Mouse (Mus musculus) midbrain, postnatal 0 days (tissue): Measurements from ENCODE around the gene Gm21954. TPM values are rescaled to one million over a fixed set of nuclear protein-coding genes. Genes with fewer than 3 reads are reported as not detected.

Experiments used
- ATAC-seq: fragments of 200-750 bp; cut with Nextera tagmentation; 2 replicates; pipeline ENCODE4 v1.8.0; 2017; ENCODE audit warnings: moderate number of reproducible peaks, mild to moderate bottlenecking, moderate TSS enrichment, moderate library complexity; ENCODE audit not compliant: low FRiP score
- DNase-seq: peaks from one replicate; pipeline ENCODE4 v3.0.0-alpha.2; 2015; ENCODE audit warnings: low spot score
- H3K27ac ChIP-seq: fragments of 300-500 bp; sonication (generic); 2 replicates; pipeline ENCODE4 v1.5.1; 2014; ENCODE audit warnings: low read depth, mild to moderate bottlenecking, low read length, mixed read lengths
- H3K27me3 ChIP-seq: fragments of 300-500 bp; sonication (generic); 2 replicates; pipeline ENCODE4 v1.6.1; 2014; ENCODE audit warnings: low read length, control low read depth, mixed read lengths; ENCODE audit not compliant: insufficient read depth
- H3K36me3 ChIP-seq: fragments of 300-500 bp; sonication (generic); 2 replicates; pipeline ENCODE4 v1.6.1; 2014; ENCODE audit warnings: low read length, control low read depth, mixed read lengths; ENCODE audit not compliant: insufficient read depth
- H3K4me1 ChIP-seq: fragments of 300-500 bp; sonication (generic); 2 replicates; pipeline ENCODE4 v1.6.1; 2014; ENCODE audit warnings: mild to moderate bottlenecking, control low read depth, antibody characterized with exemption, low read length, mixed read lengths; ENCODE audit not compliant: insufficient read depth
- H3K4me2 ChIP-seq: fragments of 300-500 bp; sonication (generic); 2 replicates; pipeline ENCODE4 v1.6.1; 2014; ENCODE audit warnings: low read depth, mild to moderate bottlenecking, low read length, mixed read lengths; ENCODE audit not compliant: poor library complexity, severe bottlenecking
- H3K4me3 ChIP-seq: fragments of 300-500 bp; sonication (generic); 2 replicates; pipeline ENCODE4 v1.5.1; 2014; ENCODE audit warnings: low read depth, mild to moderate bottlenecking, low read length, moderate library complexity
- H3K9ac ChIP-seq: fragments of 300-500 bp; sonication (generic); replicated peaks from 2 replicates; pipeline ENCODE4 v1.6.1; 2014; ENCODE audit warnings: mild to moderate bottlenecking, low read length, moderate library complexity, mixed read lengths; ENCODE audit not compliant: poor library complexity, severe bottlenecking
- H3K9me3 ChIP-seq: fragments of 300-500 bp; sonication (generic); 2 replicates; pipeline ENCODE4 v1.6.1; 2016; ENCODE audit warnings: low read length, control low read depth
- CTCF ChIP-seq: IDR thresholded peaks from 2 replicates; pipeline ENCODE4 v1.5.1; 2016; ENCODE audit warnings: antibody characterized with exemption, mild to moderate bottlenecking
- WGBS: fragments of 180-500 bp; shearing (Covaris S2); extraction: QIAGEN DNeasy Blood & Tissue Kit; methylation state at CpG from one replicate; pipeline ENCODE4 v1.1.7; 2014; 5-methylcytosine and 5-hydroxymethylcytosine counted together
- polyA plus RNA-seq: library from polyadenylated mRNA; unstranded; fragments of >200 nt; fragmentation: Nextera tagmentation; extraction: Ambion mirVana; gene quantifications from 2 replicates; pipeline ENCODE4 v1.2.1, GENCODE M21; 2015
- total RNA-seq: library from RNA; depleted of rRNA; stranded (reverse); fragments of >200 nt; gene quantifications from 2 replicates; pipeline ENCODE4 v1.2.3, GENCODE M21; 2014; rRNA removed

Gene Gm21954
- total RNA-seq (not detected in 2 replicates), polyA plus RNA-seq (not detected in 2 replicates)

DNA sequence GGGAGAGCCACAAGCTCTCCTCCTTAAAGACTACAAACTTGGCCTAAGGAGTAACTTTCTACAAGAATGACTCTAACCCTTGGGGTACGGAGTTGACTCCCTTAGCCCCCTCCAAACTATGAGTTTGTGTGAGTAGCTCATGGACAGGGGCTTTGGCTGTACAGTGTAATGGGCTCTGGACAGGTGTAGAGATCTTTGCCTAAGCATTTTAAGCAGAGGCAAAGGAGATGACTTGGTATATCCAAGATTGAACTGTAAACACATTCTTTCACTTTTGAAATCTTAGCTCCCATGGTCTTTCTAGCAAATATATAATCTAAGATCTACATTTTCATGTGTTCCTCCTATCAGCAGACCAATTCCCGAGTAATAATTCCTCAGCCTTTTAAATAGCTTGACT, at the start of gene Gm21954:
Gene Gm21954 (minus strand): TSS at position 101 of the 400 bp plus-strand sequence.
- ATAC-seq, result no peak
- no peak for TF ChIP-seq CTCF
- no peak within 1 kb of the TSS for H3K4me3 ChIP-seq
- DNase-seq, result no peak
- no peaks in the 10 kb centered on the region for H3K36me3 ChIP-seq
- no peaks in the 10 kb centered on the region for H3K9me3 ChIP-seq
- 93% methylated on average over 2 of the region's 2 CpGs for WGBS
- H3K9ac ChIP-seq, result no peak within 1 kb of the TSS
- H3K4me1 ChIP-seq, result no peaks in the 10 kb centered on the region
- no peak within 1 kb of the TSS for H3K27ac ChIP-seq
- no peak within 1 kb of the TSS for H3K4me2 ChIP-seq
- no peaks in the 10 kb centered on the region for H3K27me3 ChIP-seq

DNA sequence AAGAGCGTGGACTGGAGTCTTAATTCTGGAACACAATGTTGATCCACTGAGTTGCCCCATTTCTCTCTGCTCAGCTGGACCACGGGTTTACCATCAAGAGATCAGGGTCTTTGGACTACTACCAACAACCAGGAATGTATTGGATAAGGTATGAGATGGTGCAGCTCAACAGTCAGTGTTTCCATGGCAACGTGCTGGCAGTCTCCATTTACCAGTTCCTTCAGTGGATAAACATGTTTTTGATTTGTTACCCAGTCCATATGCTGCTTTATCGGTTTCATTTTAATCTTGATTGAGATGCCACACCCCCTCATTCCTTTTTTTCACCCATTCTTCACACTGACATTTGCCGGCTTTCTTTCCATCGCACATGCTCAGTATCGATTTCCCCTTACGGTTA, 49.8 kb upstream of the Gm21954 start:
- Histone ChIP-seq H3K4me1 (peaks cover 11% of the 10 kb centered on the region), H3K9ac (0 out of 2 replicates have a peak overlapping the region, but pooled peaks have one; percentile 15), H3K36me3 (0 out of 2 replicates have a peak, but pooled peaks cover 3% of the 10 kb centered on the region), H3K4me2 (no peak overlapping the region), H3K27me3 (no peaks in the 10 kb centered on the region), H3K4me3 (no peak overlapping the region), H3K9me3 (no peaks in the 10 kb centered on the region), H3K27ac (peak overlapping the region; percentile 75)
- DNase-seq (peak; percentile 79), ATAC-seq (no peak)
- no peak for TF ChIP-seq CTCF
- 30% methylated on average over 8 of the region's 8 CpGs for WGBS

DNA sequence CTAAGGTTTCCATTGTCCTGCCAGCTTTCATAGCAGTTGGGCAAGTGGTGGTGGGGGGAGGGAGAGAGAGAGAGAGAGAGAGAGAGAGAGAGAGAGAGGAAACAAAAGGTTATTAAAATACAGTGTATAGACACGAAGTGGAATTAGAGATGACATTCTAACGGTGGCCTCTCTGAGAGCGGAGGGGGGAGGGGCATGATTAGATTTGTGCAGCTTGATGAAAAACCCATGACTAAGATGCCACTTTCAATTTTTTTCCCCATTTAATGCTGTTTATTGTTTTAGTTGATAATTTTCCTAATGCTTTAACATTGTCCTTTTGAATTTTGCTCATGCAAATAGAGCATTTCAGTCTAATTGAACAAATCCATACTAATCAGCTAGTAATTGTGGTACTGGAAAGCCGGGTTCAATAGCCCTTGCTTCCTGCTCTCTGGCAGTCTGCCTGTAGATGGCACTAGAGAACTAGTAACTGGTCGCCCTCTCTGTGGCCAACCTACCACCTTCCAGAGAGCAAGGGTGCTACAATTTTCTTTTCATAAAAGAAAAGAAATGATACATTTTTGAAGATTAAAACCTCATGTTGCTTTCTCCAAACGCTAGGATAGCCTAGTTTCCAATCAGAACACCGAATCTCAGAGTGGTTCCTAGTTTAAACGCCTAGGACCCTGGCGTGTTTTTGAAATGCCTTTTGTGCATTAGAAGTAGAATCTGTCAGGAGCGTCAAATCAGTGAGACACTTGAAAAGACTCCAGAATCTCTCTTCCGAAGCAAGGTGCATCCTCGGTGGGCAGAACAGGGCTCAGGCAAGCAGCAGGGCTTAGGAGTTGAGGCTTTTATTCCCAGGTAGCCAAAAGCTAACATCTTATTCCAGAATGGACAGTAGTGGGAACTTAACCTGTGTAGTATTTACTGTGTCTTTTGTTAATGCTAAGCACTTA, 48.5 kb upstream of the Gm21954 start:
- Histone ChIP-seq H3K9ac (no peak overlapping the region; the same call in 1 of the 2 replicates), H3K4me3 (no peak overlapping the region), H3K27ac (peak overlapping the region; percentile 69), H3K4me2 (no peak overlapping the region), H3K9me3 (no peaks in the 10 kb centered on the region), H3K4me1 (peaks cover 11% of the 10 kb centered on the region), H3K27me3 (no peaks in the 10 kb centered on the region), H3K36me3 (0 out of 2 replicates have a peak, but pooled peaks cover 3% of the 10 kb centered on the region)
- ATAC-seq (peak; percentile 84), DNase-seq (peak; percentile 94)
- TF ChIP-seq CTCF, result peak; percentile 94
- 4% methylated on average over 12 of the region's 12 CpGs for WGBS

DNA sequence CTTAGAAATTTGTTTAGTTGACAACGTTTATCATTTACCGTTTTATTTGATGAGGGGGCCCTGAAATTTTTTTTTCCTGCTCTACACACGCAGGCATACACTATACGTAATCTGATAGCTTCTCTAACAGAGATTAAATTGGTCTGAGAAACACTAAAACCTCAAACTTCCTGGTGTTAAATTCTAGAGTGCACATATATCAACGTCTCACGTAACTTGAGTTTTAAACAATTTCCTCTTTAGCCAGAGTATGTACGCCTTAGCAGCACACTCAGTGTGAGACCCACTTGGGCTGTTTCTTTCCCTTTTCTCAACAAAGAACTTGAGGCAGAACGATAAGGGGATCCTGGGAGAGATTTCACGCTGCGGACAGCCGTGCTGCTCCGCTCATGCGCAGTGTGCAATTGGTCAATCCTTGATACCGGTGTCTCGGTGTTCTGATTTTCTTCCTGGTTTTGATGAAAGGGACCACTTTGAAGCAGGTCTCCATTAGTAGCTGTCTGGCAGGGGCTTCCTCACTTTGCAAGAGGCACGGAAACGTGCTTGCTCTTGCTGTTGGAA, 45.5 kb upstream of the Gm21954 start:
- H3K9me3 ChIP-seq, result no peaks in the 10 kb centered on the region
- no peak overlapping the region for H3K4me3 ChIP-seq
- H3K36me3 ChIP-seq, result peaks cover 15% of the 10 kb centered on the region
- DNase-seq (no peak), ATAC-seq (no peak)
- WGBS, result 63% methylated on average over 17 of the region's 17 CpGs
- H3K27ac ChIP-seq, result no peak overlapping the region
- H3K4me2 ChIP-seq, result no peak overlapping the region
- no peaks in the 10 kb centered on the region for H3K27me3 ChIP-seq
- no peak for TF ChIP-seq CTCF
- H3K9ac ChIP-seq, result no peak overlapping the region
- H3K4me1 ChIP-seq, result peaks cover 6% of the 10 kb centered on the region; the same call in 1 of the 2 replicates

DNA sequence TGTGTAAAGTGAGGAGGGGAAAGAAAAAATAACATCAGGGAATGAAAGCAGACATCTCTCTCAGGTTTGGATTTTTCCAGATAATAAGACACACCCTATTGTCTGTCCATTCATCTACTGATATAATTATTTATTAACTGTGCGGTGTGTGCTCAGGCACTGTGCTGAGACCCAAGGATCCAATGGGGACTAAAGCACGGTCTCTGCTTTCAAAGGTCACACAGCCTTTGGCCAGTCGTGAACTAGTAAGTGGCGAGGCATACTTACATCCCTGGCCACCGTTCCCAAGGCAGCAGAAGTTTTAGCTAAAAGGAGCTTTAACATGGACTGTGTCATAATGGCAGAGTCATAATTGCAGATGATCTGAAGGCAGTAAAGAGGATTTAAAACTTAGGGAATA, 44.0 kb upstream of the Gm21954 start:
- Histone ChIP-seq H3K27me3 (no peaks in the 10 kb centered on the region), H3K27ac (peak overlapping the region; percentile 43; the same call in 1 of the 2 replicates), H3K4me3 (no peak overlapping the region), H3K9me3 (no peaks in the 10 kb centered on the region), H3K36me3 (peaks cover 15% of the 10 kb centered on the region), H3K9ac (no peak overlapping the region), H3K4me1 (peaks cover 3% of the 10 kb centered on the region; the same call in 1 of the 2 replicates), H3K4me2 (no peak overlapping the region)
- DNase-seq (no peak), ATAC-seq (no peak)
- WGBS, result 45% methylated on average over 5 of the region's 5 CpGs
- TF ChIP-seq CTCF, result no peak

DNA sequence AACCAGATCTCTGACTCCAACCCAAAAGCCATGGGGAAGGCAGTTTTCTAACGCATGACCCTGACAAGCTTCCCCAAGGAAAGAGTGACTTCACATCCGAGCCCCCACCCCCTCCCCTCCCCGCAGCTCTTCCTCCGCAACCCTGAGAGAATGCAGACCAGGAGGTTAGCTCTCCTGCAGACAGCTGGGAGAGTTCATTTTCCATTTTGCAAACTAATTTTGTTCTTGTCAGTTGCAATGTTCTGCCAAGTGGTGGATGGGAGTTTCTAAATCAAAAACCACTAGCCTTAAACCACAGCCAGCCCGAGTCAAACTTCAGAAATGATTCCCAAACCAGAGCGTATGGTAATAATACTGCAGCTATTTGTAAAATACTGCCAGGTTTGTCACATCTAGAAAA, 39.6 kb upstream of the Gm21954 start:
- Histone ChIP-seq H3K27ac (no peak overlapping the region), H3K4me2 (no peak overlapping the region), H3K4me1 (no peaks in the 10 kb centered on the region), H3K36me3 (peaks cover 36% of the 10 kb centered on the region), H3K4me3 (no peak overlapping the region), H3K9me3 (no peaks in the 10 kb centered on the region), H3K9ac (no peak overlapping the region), H3K27me3 (no peaks in the 10 kb centered on the region)
- no peak for DNase-seq
- TF ChIP-seq CTCF, result no peak
- no peak for ATAC-seq
- WGBS, result 61% methylated on average over 6 of the region's 6 CpGs
